Mouse (Mus musculus): Measurements from ENCODE around the gene Lsamp. TPM values are rescaled to one million over a fixed set of nuclear protein-coding genes. Genes with fewer than 3 reads are reported as not detected.

Lsamp gene
- 0.67 TPM for polyA plus RNA-seq (2014; fragmentation: Illumina TruSeq; extraction: RNeasy Lipid Tissue Mini Kit (QIAGEN cat#74804); ENCODE audit: low replicate concordance)

GRCm38 (mm10) chr16:39984205-39984634 lies at the start of gene Lsamp:
Lsamp (plus strand) TSS chr16:39984361.

